Mouse (Mus musculus): ENCODE measurements around the gene Zscan26. TPM values are rescaled to one million over a fixed set of nuclear protein-coding genes. Genes with fewer than 3 reads are reported as not detected.

Gene Zscan26
- total and polyA plus RNA-seq, 3 experiments, result 14.2 to 20.9 (median 14.8) TPM

GRCm38 (mm10) chr13:21441207-21441572 is 12.3 kb downstream of the Zscan26 start:
- 0 out of 2 replicates have a peak, but pooled peaks have one; percentile 24 for TF ChIP-seq POLR2AphosphoS2 (IDR thresholded peaks at IDR 0.05; ENCODE audit: low read depth, low read length)
- no peak for TF ChIP-seq GABPA (IDR thresholded peaks at IDR 0.05; ENCODE audit: insufficient replicate concordance, low read depth, low read length)
- dilution Hi-C loops (cut with MboI; ENCODE audit: extremely low pct_ligation_motif_present, extremely low pct_unique_long_range_greater_than_20kb, low sequenced_read_pairs), result no loop called here
- H3K9ac ChIP-seq (ENCODE audit: insufficient read depth, low read depth), result peak overlapping the region; percentile 46; the same call in 1 of the 2 replicates

GRCm38 (mm10) chr13:21440503-21441206 is 12.9 kb downstream of the Zscan26 start, which contains the start of gene Pgbd1:
Gene Pgbd1, minus strand, starts transcription at chr13:21441058.
- in situ Hi-C loops (cut with MboI; ENCODE audit: low pct_ligation_motif_present, low pct_unique_long_range_greater_than_20kb, low sequenced_read_pairs) (no loop called here), dilution Hi-C loops (cut with MboI; ENCODE audit: extremely low pct_ligation_motif_present, extremely low pct_unique_long_range_greater_than_20kb, low sequenced_read_pairs) (no loop called here)
- Histone ChIP-seq H3K9ac (ENCODE audit: insufficient read depth, low read depth) (peak within 1 kb of the TSS; percentile 46), H3K4me2 (ENCODE audit: insufficient read depth, low read depth, poor library complexity, severe bottlenecking) (peak within 1 kb of the TSS; percentile 53), H3K27ac (ENCODE audit: insufficient read depth, low read depth) (no peak within 1 kb of the TSS), H3K27me3 (replicated peaks) (no peaks in the 10 kb centered on the region), H3K4me1 (ENCODE audit: control insufficient read depth in 1 of 2, insufficient read depth in 2 of 2) (peaks cover 10 to 47% of the 10 kb centered on the region in 2 experiments; a peak in 3 of 4 replicates), H3K4me3 (replicated peaks in 1 of 3; ENCODE audit: low read depth in 2 of 3, low read length in 2 of 3, poor library complexity in 1 of 3) (peak within 1 kb of the TSS; percentile 61 to 66 (median 63)), H3K9me3 (replicated peaks; ENCODE audit: low read length) (no peaks in the 10 kb centered on the region), H3K36me3 (replicated peaks in 1 of 2; ENCODE audit: control insufficient read depth in 1 of 2, insufficient read depth in 1 of 2, low read length in 1 of 2) (peaks cover 20 to 30% of the 10 kb centered on the region in 2 experiments), H3K79me2 (replicated peaks; ENCODE audit: control insufficient read depth, extremely low read depth, insufficient read depth, poor library complexity, severe bottlenecking) (peaks cover 4% of the 10 kb centered on the region; the same call in 1 of the 2 replicates)
- peak; percentile 75 for DNase-seq (ENCODE audit: extremely low read depth)
- TF ChIP-seq RCOR1 (conservative IDR thresholded peaks at IDR 0.05; ENCODE audit: low read depth, low read length) (0 out of 2 replicates have a peak, but pooled peaks have one; percentile 31), IRF4 (IDR thresholded peaks at IDR 0.05; ENCODE audit: low read depth, low read length) (peak; percentile 66), MXI1 (IDR thresholded peaks at IDR 0.05; ENCODE audit: low read depth, low read length) (peak; percentile 50; the same call in 1 of the 2 replicates), RAD21 (IDR thresholded peaks at IDR 0.05; ENCODE audit: low read depth, low read length) (peak; percentile 20), PAX5 (IDR thresholded peaks at IDR 0.05; ENCODE audit: low read length) (no peak), EP300 (IDR thresholded peaks at IDR 0.05; ENCODE audit: low read length) (no peak), CHD1 (IDR thresholded peaks at IDR 0.05; ENCODE audit: low read depth, low read length) (0 out of 2 replicates have a peak, but pooled peaks have one; percentile 37), CTCF (conservative IDR thresholded peaks at IDR 0.05 in 1 of 2, IDR thresholded peaks at IDR 0.05 in 1 of 2; ENCODE audit: low read depth in 2 of 2, low read length in 2 of 2) (peak in 1 of 2 experiments; percentile 46; a peak in 2 of 4 replicates), MAFK (IDR thresholded peaks at IDR 0.05; ENCODE audit: insufficient replicate concordance, low read length) (no peak), TBP (conservative IDR thresholded peaks at IDR 0.05; ENCODE audit: low read depth, low read length) (0 out of 2 replicates have a peak, but pooled peaks have one; percentile 32), SIN3A (IDR thresholded peaks at IDR 0.05; ENCODE audit: low read length) (peak; percentile 29), NRF1 (IDR thresholded peaks at IDR 0.05; ENCODE audit: low read depth, low read length) (no peak), CHD2 (IDR thresholded peaks at IDR 0.05; ENCODE audit: low read length) (no peak), JUND (conservative IDR thresholded peaks at IDR 0.05; ENCODE audit: low read depth, low read length) (no peak), JUN (IDR thresholded peaks at IDR 0.05; ENCODE audit: insufficient read depth, low read depth, low read length) (no peak), KAT2A (IDR thresholded peaks at IDR 0.05; ENCODE audit: insufficient replicate concordance, low read length) (0 out of 2 replicates have a peak, but pooled peaks have one; percentile 45), E2F4 (IDR thresholded peaks at IDR 0.05; ENCODE audit: insufficient replicate concordance, low read depth, low read length) (no peak), MEF2A (IDR thresholded peaks at IDR 0.05; ENCODE audit: borderline replicate concordance, low read depth, low read length) (peak; percentile 46), TCF12 (IDR thresholded peaks at IDR 0.05; ENCODE audit: low read depth, low read length) (peak; percentile 43), MYC (IDR thresholded peaks at IDR 0.05; ENCODE audit: low read depth, low read length) (no peak), NELFE (IDR thresholded peaks at IDR 0.05; ENCODE audit: low read depth, low read length) (peak; percentile 55), BHLHE40 (IDR thresholded peaks at IDR 0.05; ENCODE audit: low read depth, low read length) (0 out of 2 replicates have a peak, but pooled peaks have one; percentile 7), SMC3 (IDR thresholded peaks at IDR 0.05; ENCODE audit: low read depth, low read length) (peak; percentile 24; the same call in 1 of the 2 replicates), USF1 (IDR thresholded peaks at IDR 0.05; ENCODE audit: low read depth, low read length) (no peak), ZMIZ1 (IDR thresholded peaks at IDR 0.05; ENCODE audit: low read depth, low read length) (peak; percentile 39; the same call in 1 of the 2 replicates), MAX (IDR thresholded peaks at IDR 0.05; ENCODE audit: low read length) (peak; percentile 34; the same call in 1 of the 2 replicates), USF2 (conservative IDR thresholded peaks at IDR 0.05; ENCODE audit: low read depth, low read length) (no peak), POLR2AphosphoS2 (IDR thresholded peaks at IDR 0.05; ENCODE audit: low read depth, low read length) (no peak), HCFC1 (IDR thresholded peaks at IDR 0.05; ENCODE audit: low read depth, low read length) (peak; percentile 82)

More at GRCm38 (mm10) chr13:21441207-21441572, 12.3 kb downstream of the Zscan26 start:
- Histone ChIP-seq H3K79me2 (replicated peaks; ENCODE audit: control insufficient read depth, extremely low read depth, insufficient read depth, poor library complexity, severe bottlenecking) (peaks cover 4% of the 10 kb centered on the region), H3K27ac (ENCODE audit: insufficient read depth, low read depth) (no peak overlapping the region), H3K4me2 (ENCODE audit: insufficient read depth, low read depth, poor library complexity, severe bottlenecking) (peak overlapping the region; percentile 53), H3K9me3 (replicated peaks; ENCODE audit: low read length) (no peaks in the 10 kb centered on the region), H3K4me1 (ENCODE audit: control insufficient read depth in 1 of 2, insufficient read depth in 2 of 2) (peaks cover 10 to 52% of the 10 kb centered on the region in 2 experiments; a peak in 3 of 4 replicates), H3K4me3 (replicated peaks in 1 of 3; ENCODE audit: low read depth in 2 of 3, low read length in 2 of 3, poor library complexity in 1 of 3) (peak overlapping the region; percentile 61 to 66 (median 63)), H3K36me3 (replicated peaks in 1 of 2; ENCODE audit: control insufficient read depth in 1 of 2, insufficient read depth in 1 of 2, low read length in 1 of 2) (peaks cover 20 to 34% of the 10 kb centered on the region in 2 experiments), H3K27me3 (replicated peaks) (no peaks in the 10 kb centered on the region)
- DNase-seq (ENCODE audit: extremely low read depth), result no peak
- in situ Hi-C loops (cut with MboI; ENCODE audit: low pct_ligation_motif_present, low pct_unique_long_range_greater_than_20kb, low sequenced_read_pairs), result no loop called here
